Mouse (Mus musculus): Measurements from ENCODE around the gene Ssr1. TPM values are rescaled to one million over a fixed set of nuclear protein-coding genes. Genes with fewer than 3 reads are reported as not detected.

Gene Ssr1
- polyA plus RNA-seq (2015; fragmentation: Nextera tagmentation; extraction: Ambion mirVana), result 138 and 145 TPM in 2 replicates

DNA sequence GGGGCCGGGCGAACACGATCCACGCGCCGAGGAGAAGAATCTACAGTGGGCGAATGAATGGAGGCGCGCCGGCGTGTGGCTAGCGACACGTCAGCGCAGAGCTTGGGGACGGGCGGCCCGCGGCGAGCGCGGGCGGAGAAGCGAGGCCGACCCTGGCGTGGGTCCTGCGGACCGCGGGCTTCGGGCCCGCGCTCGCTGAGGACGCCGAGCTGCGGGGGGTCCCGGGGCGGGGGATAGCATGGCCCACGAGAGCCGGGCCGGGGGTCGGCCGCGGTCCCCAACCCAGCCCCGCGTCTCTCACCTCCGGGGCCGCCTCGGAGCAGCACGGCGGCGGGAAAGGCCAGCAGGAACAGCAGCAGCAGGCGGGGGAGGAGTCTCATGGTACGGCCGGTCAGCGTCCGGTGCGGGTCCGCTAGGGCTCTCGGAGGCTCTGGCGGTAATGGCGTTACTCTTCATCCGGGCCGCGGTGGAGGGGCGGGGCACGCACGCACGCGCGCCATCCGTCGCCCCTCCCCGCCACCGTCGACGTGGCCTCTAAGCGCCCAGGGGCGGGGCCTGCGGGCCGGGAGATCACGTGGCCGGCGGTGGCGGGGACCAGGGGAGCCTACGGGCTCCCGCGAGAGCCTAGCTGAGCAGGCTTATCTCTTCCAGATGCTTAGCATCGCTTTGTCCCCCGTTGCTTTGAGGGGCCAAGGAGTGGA is at the start of gene Ssr1:
Gene Ssr1 (minus strand): TSS at position 514 of the 701 bp plus-strand sequence.
- ATAC-seq, result peak; percentile 99
- Histone ChIP-seq H3K27ac (peak within 1 kb of the TSS; percentile 97), H3K4me1 (replicated peaks) (no peaks in the 10 kb centered on the region), H3K4me3 (replicated peaks) (peak within 1 kb of the TSS; percentile 100), H3K27me3 (replicated peaks) (no peaks in the 10 kb centered on the region), H3K9ac (peak within 1 kb of the TSS; percentile 99), H3K9me3 (no peaks in the 10 kb centered on the region), H3K4me2 (replicated peaks) (peak within 1 kb of the TSS; percentile 72), H3K36me3 (0 out of 2 replicates have a peak, but pooled peaks cover 12% of the 10 kb centered on the region)
- WGBS, result under 1% methylated on average over 89 of the region's 89 CpGs

DNA sequence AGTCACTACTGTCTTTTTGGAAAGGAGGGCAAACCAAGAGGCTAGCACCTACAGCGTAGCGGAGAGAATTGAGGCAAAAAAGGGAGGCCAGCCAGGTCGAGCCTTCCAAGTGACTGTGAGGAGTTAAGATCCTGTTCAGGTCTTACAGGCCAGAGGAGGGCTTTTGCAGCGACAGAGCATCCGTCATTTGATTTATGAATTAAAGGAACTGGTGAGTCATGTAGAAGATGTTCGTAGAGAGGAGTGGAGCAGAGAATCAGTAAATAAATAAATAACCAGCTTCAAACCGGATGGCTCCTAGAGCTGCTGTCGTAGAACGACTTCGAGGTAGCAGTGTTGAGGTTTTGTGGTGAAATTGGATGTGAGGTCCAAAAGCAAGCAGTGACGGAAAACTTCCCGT is 43.8 kb upstream of the Ssr1 start:
- WGBS, result 33% methylated on average over 12 of the region's 12 CpGs
- no peak overlapping the region for H3K27ac ChIP-seq
- peak overlapping the region; percentile 78 for H3K4me3 ChIP-seq (replicated peaks)
- ATAC-seq, result no peak
- H3K9ac ChIP-seq, result peak overlapping the region; percentile 84
- no peaks in the 10 kb centered on the region for H3K9me3 ChIP-seq
- H3K27me3 ChIP-seq (replicated peaks), result no peaks in the 10 kb centered on the region
- no peaks in the 10 kb centered on the region for H3K4me1 ChIP-seq (replicated peaks)
- H3K4me2 ChIP-seq (replicated peaks), result peak overlapping the region; percentile 69
- H3K36me3 ChIP-seq, result peaks cover 13% of the 10 kb centered on the region

DNA sequence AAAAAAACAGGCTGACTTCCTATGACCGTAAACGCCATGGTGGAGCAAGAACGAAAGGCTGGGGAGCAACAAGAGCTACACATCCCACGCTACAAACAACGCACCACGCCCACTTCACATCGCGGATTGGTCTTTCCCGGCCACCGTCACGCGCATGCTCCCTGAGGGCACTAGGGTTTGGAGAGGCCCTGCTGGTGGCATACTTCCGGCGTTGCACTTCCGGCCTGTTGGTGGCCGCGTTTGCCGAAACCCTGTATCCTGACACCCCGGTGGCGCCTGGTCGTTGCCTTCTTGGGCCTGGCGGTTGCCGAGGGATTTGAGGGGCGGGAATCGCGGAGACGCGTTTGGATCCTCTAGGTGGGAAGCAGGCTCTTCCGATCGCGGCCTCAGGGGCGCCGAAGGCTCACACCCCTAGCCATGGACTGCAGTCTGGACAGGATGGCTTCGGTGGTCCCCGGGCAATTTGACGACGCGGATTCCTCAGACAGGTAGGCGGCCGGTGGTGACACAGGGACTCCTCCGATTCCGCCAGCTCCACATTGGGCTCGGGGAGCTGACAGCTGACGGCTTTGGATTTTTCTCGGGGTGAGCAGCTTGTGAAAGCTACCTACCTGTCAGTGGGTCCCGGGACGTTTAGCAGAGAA is 43.1 kb upstream of the Ssr1 start, which contains the start of gene Cage1:
Gene Cage1 (minus strand): TSS at position 26 of the 644 bp plus-strand sequence.
- Histone ChIP-seq H3K4me1 (replicated peaks) (no peaks in the 10 kb centered on the region), H3K4me2 (replicated peaks) (peak within 1 kb of the TSS; percentile 69), H3K9me3 (no peaks in the 10 kb centered on the region), H3K9ac (peak within 1 kb of the TSS; percentile 84), H3K4me3 (replicated peaks) (peak within 1 kb of the TSS; percentile 78), H3K27me3 (replicated peaks) (no peaks in the 10 kb centered on the region), H3K27ac (peak within 1 kb of the TSS; percentile 71), H3K36me3 (peaks cover 13% of the 10 kb centered on the region)
- peak; percentile 98 for ATAC-seq
- under 1% methylated on average over 47 of the region's 47 CpGs for WGBS

DNA sequence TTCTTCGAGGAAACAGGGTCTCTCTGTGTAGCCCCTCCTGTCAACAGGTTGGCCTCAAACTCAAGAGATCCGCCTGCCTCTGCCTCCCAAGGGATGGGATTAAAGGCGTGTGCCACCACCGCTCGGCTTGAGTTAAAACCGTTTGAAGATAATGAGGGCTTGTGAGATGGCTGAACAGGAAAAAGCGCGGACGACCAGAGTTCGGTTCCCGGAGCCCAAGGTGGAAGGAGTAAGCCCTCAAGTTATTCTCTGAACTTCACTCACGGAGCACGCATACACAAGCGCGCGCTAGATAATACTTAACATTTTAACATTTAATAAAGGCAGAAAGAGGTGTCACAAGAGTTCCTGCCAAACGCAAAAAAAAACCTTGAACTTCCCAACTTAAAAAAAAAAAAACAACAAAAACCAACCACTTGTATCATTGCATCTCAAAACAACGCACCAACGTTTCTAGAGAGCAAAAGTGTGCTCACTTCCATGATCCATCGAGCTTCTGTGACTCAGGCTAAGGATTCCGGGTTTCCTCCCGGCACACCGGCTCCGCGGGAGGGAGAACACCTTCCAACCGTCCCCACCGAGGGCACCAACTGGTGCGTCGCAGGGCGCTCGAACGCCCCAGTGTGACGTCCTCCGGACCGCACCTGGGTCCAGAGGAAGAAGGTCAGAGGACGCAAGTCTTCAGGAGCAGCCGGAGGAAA is 42.5 kb upstream of the Ssr1 start, which contains the start of gene Riok1:
Gene Riok1 (plus strand): TSS at position 653 of the 701 bp plus-strand sequence.
- ATAC-seq, result peak; percentile 84

DNA sequence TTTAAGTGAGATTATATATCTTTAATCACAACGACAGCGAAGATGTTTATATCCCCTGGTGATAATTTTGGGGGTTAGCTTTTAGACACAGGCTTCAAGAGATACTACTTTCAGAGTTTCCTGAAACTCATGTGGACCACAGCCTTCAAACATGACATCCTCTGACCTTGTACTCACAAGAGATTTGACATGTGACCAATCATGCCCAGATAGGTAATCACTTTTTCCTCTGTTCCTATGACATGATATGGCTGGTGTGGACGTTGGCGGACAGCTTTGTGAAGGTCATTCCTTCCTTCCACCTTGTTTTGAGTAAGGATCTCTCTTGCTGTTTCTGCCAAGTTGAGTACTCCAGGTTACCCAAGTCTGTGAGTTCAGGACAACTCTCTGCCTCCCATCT is 34.4 kb upstream of the Ssr1 start:
- Histone ChIP-seq H3K4me2 (replicated peaks) (no peak overlapping the region), H3K27me3 (replicated peaks) (no peaks in the 10 kb centered on the region), H3K9me3 (no peaks in the 10 kb centered on the region), H3K9ac (no peak overlapping the region), H3K4me1 (replicated peaks) (no peaks in the 10 kb centered on the region), H3K36me3 (no peaks in the 10 kb centered on the region), H3K4me3 (replicated peaks) (no peak overlapping the region), H3K27ac (no peak overlapping the region)
- WGBS, result 77% methylated on average over 4 of the region's 4 CpGs
- ATAC-seq, result no peak

More for the DNA sequence above, 42.5 kb upstream of the Ssr1 start, which contains the start of gene Riok1:
- no peaks in the 10 kb centered on the region for H3K9me3 ChIP-seq
- H3K4me1 ChIP-seq (replicated peaks), result no peaks in the 10 kb centered on the region
- H3K27ac ChIP-seq, result peak within 1 kb of the TSS; percentile 71
- H3K9ac ChIP-seq, result peak within 1 kb of the TSS; percentile 84
- WGBS, result 10% methylated on average over 37 of the region's 37 CpGs
- H3K36me3 ChIP-seq, result peaks cover 9% of the 10 kb centered on the region; the same call in 1 of the 2 replicates
- H3K4me2 ChIP-seq (replicated peaks), result peak within 1 kb of the TSS; percentile 69
- peak within 1 kb of the TSS; percentile 78 for H3K4me3 ChIP-seq (replicated peaks)
- H3K27me3 ChIP-seq (replicated peaks), result no peaks in the 10 kb centered on the region

DNA sequence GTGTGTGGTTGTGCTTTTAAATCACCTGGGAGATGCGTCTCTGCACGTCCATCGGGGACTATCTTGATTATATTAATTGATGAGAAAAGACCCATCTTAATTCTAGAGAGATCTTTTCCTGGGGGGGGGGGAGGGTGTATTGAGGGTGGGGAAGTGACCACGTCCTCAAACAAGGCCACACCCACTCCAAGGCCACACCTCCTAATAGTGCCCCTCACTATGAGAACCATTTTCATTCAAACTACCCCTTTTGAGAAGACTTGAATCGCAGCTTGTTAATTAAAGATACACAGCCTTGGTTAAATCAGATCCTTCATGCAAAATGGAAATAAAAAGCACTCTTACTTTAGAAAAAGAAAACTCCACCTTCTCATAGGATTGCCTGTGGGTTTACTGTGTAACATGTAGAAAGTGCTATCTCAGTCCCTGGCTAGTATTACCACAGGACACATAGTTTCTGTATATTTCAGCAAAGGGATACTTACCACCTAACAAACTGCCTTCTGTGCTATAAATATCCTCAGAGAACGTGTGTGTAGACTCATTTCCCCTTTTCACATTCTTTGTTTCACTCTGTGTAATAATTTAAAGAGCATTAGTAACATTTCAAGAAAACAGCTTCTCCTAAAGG is 33.7 kb upstream of the Ssr1 start:
- Histone ChIP-seq H3K4me3 (replicated peaks) (no peak overlapping the region), H3K27ac (no peak overlapping the region), H3K4me2 (replicated peaks) (no peak overlapping the region), H3K4me1 (replicated peaks) (no peaks in the 10 kb centered on the region), H3K9ac (no peak overlapping the region), H3K36me3 (no peaks in the 10 kb centered on the region), H3K9me3 (no peaks in the 10 kb centered on the region), H3K27me3 (replicated peaks) (no peaks in the 10 kb centered on the region)
- WGBS, result 66% methylated on average over 6 of the region's 6 CpGs
- ATAC-seq, result no peak

DNA sequence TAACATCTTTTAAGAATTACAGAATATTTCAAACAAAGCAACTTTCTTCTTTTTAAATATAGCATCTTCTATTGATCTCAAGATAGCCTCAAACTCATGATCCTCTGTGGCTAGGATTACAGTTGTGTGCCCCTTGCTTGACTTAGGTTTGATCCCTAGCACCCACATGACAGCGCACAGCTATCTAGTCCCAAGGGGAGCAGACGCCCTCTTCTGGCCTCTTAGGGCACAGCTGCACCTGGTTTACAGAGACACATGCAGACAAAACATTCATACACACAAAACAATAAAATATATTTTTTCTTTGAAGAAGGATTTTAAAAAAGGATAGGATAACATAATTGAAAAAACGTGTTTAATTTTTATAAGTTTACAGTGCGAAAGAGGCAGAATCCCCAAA is 31.9 kb upstream of the Ssr1 start:
- no peak overlapping the region for H3K4me3 ChIP-seq (replicated peaks)
- H3K27ac ChIP-seq, result no peak overlapping the region
- no peaks in the 10 kb centered on the region for H3K9me3 ChIP-seq
- no peak overlapping the region for H3K9ac ChIP-seq
- H3K4me1 ChIP-seq (replicated peaks), result no peaks in the 10 kb centered on the region
- 46% methylated on average over 4 of the region's 4 CpGs for WGBS
- no peak for ATAC-seq
- H3K4me2 ChIP-seq (replicated peaks), result no peak overlapping the region
- H3K36me3 ChIP-seq, result no peaks in the 10 kb centered on the region
- H3K27me3 ChIP-seq (replicated peaks), result no peaks in the 10 kb centered on the region

DNA sequence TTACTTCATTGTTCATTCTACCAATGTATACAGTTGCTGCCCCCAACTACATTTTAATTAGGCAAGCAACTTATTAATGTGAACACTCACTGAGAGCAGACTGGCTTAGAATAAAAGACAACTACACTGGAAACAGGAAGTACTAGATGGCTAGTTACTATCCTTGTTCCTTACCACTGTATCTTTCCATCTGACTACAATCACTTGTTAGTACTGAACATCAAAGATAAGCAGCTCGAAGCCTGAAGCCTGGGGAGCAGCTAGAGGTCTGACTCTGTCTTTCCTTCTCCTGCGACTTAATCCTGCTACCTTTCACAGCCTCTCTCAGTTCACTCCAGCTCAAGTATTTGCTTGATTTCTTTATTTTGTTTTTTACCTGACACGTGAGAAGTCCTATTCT is 24.8 kb upstream of the Ssr1 start:
- Histone ChIP-seq H3K9ac (no peak overlapping the region), H3K9me3 (no peaks in the 10 kb centered on the region), H3K4me2 (replicated peaks) (no peak overlapping the region), H3K27ac (no peak overlapping the region), H3K27me3 (replicated peaks) (no peaks in the 10 kb centered on the region), H3K36me3 (no peaks in the 10 kb centered on the region), H3K4me3 (replicated peaks) (no peak overlapping the region), H3K4me1 (replicated peaks) (no peaks in the 10 kb centered on the region)
- ATAC-seq, result no peak
- 69% methylated on average over 3 of the region's 3 CpGs for WGBS

DNA sequence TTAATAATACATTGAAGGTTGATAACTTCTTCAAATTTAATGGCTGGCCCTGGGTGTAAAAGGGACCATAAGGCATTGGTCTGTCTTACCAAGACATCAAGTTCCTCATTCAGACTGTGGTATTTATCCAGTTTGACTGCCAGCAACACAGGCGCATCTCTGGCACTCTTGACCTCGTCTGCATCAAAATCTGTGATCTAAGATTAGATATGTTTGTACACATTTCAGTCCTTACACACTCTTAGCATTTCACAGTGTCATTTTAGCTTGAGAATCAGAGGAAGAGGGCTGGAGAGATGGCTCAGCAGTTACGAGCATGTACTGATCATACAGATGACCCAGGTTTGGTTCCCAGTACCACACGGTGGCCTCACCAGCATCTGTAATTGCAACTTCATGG is 21.6 kb upstream of the Ssr1 start:
- Histone ChIP-seq H3K27ac (no peak overlapping the region), H3K9me3 (no peaks in the 10 kb centered on the region), H3K4me1 (replicated peaks) (no peaks in the 10 kb centered on the region), H3K36me3 (no peaks in the 10 kb centered on the region), H3K27me3 (replicated peaks) (no peaks in the 10 kb centered on the region), H3K9ac (no peak overlapping the region), H3K4me3 (replicated peaks) (no peak overlapping the region), H3K4me2 (replicated peaks) (no peak overlapping the region)
- 90% methylated on average over 4 of the region's 4 CpGs for WGBS
- no peak for ATAC-seq

DNA sequence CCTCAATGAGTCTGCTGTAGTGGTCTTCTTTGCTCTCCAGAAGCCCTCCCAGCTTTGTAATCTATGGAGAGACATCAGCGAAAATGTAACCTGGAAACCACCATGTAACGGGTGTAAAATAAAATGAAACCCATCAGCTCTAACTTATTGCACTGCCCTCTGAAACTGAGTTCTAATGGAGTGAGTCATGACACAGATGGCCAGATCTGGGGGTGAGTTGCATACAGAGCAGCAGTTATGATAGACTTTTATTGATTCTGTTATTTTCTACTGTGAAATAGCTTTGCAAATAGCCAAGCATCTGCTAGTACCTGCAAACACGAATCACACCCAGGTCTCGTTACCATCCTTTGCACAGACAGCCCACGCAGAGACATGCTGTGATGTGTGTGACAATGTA is 18.4 kb upstream of the Ssr1 start:
- no peaks in the 10 kb centered on the region for H3K9me3 ChIP-seq
- no peak overlapping the region for H3K4me3 ChIP-seq (replicated peaks)
- H3K4me2 ChIP-seq (replicated peaks), result no peak overlapping the region
- H3K27ac ChIP-seq, result no peak overlapping the region
- no peak for ATAC-seq
- no peaks in the 10 kb centered on the region for H3K36me3 ChIP-seq
- H3K27me3 ChIP-seq (replicated peaks), result no peaks in the 10 kb centered on the region
- no peaks in the 10 kb centered on the region for H3K4me1 ChIP-seq (replicated peaks)
- H3K9ac ChIP-seq, result no peak overlapping the region
- 81% methylated on average over 5 of the region's 5 CpGs for WGBS

DNA sequence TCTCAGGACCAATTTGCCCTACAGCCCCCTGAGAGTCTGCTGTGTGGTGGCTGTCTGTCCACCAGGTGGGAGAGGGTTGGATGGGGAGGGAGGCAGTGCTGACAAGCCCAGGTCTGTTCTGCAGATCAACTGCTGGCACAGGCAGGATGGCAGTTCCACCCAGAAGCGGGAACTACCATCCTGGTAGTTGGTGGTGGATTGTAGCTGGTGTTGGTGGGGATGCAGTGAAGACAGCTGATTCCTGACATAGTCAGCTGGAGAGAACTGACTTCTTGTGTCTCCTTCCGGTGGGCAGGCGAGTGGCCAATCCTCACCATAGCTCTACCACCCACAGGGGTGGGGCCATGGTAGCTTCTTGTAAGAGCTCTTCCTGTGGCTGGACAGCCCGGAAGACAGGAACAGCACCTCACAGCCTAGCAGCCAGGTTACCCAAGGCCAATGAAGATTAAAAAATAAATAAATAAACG is 16.5 kb upstream of the Ssr1 start:
- no peaks in the 10 kb centered on the region for H3K27me3 ChIP-seq (replicated peaks)
- H3K9ac ChIP-seq, result no peak overlapping the region
- H3K4me2 ChIP-seq (replicated peaks), result no peak overlapping the region
- H3K27ac ChIP-seq, result no peak overlapping the region
- WGBS, result 79% methylated on average over 5 of the region's 5 CpGs
- H3K9me3 ChIP-seq, result no peaks in the 10 kb centered on the region
- H3K4me1 ChIP-seq (replicated peaks), result no peaks in the 10 kb centered on the region
- H3K4me3 ChIP-seq (replicated peaks), result no peak overlapping the region
- no peak for ATAC-seq
- no peaks in the 10 kb centered on the region for H3K36me3 ChIP-seq

Data from intestine, embryonic 15.5 days (tissue).